Mouse (Mus musculus): ENCODE measurements around the gene Farsa. TPM values are rescaled to one million over a fixed set of nuclear protein-coding genes. Genes with fewer than 3 reads are reported as not detected.
"Not testable (repeated sequence)": the region's sequence is repeated elsewhere in the genome, so short reads cannot be mapped to it uniquely, and the experiment has no call there.

The Farsa gene
- total RNA-seq, 2 experiments from 2014 or later: 23.8 to 24.9 TPM

DNA sequence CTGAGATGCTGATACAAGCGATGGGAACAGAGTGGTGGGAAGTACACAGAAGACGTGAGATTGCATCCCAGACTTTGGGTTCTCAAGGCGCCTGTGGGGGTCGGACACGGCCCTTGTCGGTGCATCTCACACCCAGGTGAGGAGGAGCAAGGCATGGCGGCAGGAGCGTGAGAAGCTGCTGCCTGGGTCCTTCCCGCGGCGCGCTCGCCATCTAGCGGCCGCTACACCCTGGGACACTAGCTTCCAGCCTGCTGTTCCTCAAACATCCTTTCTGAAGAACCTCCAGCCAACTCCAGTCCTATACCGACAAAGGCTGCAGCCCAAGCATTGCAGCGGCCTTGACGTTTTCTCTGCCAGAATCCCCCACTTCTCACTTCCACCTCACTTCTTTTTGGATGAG is 33.1 kb upstream of the Farsa start:
- DNase-seq: peak; percentile 73
- intact Hi-C loops (cut with DNase I): no loop called here
- Histone ChIP-seq H3K27ac (no peak overlapping the region), H3K4me3 (no peak overlapping the region)
- TF ChIP-seq CTCF (IDR thresholded peaks at IDR 0.05): peak; percentile 81

DNA sequence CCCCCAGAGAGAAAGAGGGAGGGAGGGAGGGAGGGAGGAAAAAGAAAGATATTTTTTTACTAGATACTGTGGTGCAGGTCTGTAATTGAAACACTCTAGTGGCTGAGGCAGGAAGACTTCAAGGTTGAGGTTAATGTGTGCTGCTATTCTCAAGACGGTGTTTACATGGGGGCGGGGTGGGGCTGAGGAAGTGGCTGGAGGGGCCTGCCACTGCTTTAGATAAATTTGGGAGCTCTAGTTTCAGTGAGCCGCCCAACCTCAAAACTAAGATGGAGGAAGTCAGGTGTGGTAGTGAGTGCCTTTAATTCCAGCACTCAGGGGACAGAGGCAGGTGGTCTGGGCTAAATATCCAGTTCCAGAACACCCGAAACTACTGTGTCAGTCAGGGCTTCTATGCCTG is 31.2 kb upstream of the Farsa start:
- intact Hi-C loops (cut with DNase I): no loop called here
- Histone ChIP-seq H3K4me3 (no peak overlapping the region), H3K27ac (no peak overlapping the region)
- DNase-seq: no peak
- no peak for TF ChIP-seq CTCF (IDR thresholded peaks at IDR 0.05)

DNA sequence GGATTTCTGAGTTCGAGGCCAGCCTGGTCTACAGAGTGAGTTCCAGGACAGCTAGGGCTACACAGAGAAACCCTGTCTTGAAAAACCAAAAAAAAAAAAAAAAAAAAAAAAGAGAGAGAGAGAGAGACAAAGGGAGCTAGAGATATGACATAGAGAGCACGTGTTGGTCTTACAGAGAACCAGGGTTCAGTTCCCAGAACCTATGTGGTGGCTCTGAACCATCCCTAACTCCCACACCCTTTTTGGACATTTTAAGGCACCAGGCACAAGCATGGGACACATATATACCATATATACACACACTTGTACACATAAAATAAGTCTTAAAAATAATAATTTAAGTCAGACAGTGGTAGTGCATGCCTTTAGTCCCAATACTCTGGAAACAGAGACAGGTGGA is 30.3 kb upstream of the Farsa start:
- H3K27ac ChIP-seq; H3K4me3 ChIP-seq; intact Hi-C loops (cut with DNase I); DNase-seq: not testable (repeated sequence)

DNA sequence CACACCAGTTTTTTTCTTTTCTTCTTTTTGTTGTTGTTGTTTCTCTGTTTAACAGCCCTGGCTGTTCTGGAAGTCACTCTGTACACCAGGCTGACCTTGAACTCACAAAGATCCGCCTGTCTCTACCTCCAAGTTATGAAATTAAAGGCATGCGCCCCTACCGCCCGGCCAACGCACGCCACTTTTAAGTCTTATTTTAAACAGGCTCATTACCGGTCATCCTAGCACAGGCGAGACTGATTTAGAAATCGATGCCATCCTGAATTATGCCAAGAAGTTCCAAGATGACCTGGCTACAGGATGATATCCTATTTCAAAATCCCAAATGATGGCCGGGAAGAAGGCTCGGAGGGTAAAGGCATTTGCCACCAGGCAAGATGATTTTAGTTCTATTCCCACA is 25.3 kb upstream of the Farsa start, which contains the start of gene Gadd45gip1:
Gene Gadd45gip1 (plus strand): TSS at position 33 of the 400 bp plus-strand sequence.
- H3K4me3 ChIP-seq: peak within 1 kb of the TSS; percentile 85
- intact Hi-C loops (cut with DNase I): no loop called here
- peak within 1 kb of the TSS; percentile 94 for H3K27ac ChIP-seq
- peak; percentile 74 for DNase-seq
- peak; percentile 47 for TF ChIP-seq CTCF (IDR thresholded peaks at IDR 0.05)

DNA sequence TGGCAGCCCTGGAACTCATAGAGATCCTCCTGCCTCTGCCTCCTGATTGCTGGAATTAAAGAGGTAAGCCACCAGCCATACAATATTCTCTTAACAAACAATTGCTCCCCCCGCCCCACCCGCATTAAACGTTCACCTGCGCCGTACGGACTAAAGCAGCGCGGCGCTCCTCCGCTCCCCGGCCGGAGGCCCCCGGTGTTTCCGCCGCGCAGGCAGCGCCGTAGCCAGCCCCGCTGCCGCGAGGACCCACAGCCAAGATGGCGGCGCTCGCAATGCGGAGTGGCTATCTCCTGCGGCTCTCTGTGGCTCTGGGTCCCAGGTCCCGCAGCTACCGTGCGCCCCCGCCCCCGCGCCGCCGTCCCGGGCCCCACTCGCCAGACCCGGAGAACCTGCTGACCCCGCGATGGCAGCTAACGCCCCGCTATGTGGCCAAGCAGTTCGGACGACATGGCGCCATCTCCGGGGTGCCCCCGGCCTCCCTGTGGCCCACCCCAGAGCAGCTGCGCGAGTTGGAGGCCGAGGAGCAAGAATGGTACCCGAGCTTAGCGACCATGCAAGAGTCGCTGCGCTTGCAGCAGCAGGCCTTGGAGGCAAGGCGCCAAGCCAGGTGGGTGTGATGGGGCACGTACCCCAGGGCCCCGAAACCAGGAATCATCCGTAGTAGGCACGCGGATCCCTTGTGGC is 24.6 kb upstream of the Farsa start:
- peak; percentile 91 for DNase-seq
- Histone ChIP-seq H3K27ac (peak overlapping the region; percentile 94), H3K4me3 (peak overlapping the region; percentile 85)
- intact Hi-C loops (cut with DNase I): no loop called here
- TF ChIP-seq CTCF (IDR thresholded peaks at IDR 0.05): no peak

DNA sequence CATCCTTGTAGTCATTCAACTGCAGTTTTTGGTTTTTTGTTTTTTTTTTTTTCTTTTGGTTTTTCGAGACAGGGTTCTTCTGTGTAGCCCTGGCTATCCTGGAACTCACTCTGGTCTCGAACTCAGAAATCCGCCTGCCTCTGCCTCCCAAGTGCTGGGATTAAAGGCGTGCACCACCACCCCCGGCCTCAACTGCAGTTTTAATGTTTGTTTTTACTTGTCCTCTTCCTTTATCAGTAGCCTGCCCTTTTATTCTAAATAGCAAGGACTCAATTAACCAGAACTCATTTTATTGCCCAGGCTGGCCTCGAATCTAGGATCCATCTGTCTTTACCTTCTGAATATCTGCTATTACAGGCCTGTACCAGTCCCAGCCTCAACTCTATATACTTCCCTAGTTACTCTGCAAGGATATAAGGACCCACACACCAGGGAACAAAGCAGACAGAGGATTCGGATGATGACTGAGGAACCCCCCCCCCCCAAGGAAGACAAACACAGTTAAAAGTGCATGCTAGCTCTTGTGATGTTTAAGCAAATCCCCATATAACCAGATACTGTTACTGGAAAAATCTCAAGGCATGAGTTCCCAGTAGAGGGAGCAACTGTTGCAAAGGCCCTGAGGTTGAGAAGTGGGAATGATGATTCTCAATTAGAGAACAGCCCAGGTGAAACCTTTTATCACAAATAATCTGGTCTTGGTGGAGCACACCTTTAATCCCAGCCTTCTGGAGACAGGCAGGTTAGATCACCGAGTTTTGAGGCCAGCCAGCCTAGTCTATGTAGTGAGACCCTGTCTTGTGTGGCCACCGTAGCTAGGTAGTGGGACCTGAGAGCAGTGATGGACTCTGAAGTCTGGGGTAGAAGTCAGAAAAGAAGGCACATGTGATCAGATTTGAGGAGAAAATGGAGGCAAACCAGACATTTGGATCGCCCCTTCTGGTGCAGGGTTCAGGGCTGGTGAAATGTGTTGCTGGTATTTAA is 23.7 kb upstream of the Farsa start:
- peak; percentile 16 for TF ChIP-seq CTCF (IDR thresholded peaks at IDR 0.05)
- intact Hi-C loops (cut with DNase I): no loop called here
- H3K4me3 ChIP-seq: peak overlapping the region; percentile 85
- H3K27ac ChIP-seq: peak overlapping the region; percentile 94
- DNase-seq: no peak

DNA sequence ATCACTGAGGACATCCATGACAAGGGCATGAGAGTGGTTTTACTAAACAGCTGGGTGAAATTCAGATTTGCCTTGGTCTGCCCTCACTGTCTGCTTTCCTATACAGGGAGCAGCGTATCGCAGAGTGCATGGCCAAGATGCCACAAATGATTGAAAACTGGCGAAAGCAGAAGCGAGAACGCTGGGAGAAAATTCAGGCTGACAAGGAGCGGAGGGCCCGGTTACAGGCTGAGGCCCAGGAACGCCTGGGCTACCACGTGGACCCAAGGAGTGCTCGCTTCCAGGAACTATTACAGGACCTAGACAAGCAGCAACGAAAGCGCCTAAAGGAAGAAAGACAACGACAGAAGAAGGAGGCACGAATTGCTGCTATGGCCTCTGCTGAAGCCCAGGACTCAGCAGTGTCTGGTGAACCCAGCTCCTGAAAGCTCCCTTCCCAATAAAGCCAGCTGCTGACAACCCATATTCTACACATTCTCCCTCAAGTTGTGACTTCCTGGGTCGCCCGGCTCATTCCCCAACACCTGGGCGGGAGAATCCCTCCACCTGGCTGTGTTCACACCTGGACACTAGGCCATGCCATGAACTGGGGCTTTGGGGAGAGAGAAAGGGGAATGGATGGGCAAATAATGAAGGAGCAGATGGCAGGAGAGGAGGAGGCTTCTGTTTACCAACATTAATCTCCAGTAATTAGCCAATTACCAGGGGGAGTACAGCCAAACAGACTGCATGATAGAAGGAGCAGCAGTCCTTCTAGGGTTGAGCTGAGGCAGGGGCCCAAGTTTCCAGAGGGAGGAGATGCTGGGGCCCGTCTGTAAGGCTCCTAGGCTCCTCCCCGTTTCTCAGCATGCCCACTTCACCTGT is 22.6 kb upstream of the Farsa start:
- intact Hi-C loops (cut with DNase I): no loop called here

DNA sequence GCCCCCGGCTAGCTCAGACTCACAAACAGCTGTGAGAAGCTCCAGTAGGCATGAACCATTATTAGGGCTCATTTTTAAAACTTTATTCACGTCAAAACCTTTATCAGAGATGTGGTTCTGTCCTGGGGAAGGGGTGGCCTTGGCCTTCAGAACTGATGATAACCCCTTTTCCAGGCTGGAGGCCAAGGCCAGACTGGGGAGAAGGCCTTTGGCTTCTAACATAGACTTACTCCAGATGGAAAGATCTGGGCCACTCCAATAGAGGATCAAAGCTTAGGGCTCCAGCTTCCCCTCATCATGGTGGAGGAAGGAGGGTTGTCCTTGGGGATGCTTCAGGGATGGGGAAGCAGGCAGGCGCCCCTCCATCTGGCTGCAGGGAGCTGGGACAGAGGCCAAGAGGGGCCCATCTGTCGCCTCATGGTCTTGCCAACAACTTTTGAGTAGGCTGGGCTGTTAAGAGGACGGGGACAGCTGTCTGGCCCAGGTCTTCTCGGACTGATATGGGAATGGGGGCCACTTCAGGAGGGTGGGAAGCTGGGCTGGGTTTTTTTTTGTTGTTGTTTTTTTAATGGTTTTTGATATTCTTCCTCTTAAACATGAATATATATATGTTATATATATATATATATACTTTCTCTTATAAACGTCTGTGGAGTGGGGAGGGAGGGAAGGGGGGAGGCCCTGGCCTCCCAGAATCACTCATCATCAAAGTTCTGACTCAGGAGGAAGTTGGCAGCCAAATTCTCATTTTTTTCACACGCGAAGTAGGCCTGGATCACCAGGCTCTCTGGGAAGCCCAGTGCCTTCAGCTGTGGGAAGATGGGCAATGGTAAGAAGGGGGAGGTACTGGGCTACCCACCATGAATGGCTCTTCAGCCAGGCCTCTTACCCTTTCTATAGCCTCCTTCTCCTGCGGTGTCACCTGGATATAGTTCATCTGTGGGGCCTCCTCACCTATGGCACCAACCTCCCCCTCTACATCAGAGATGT is 21.6 kb upstream of the Farsa start:
- no peak for TF ChIP-seq CTCF (IDR thresholded peaks at IDR 0.05)
- Histone ChIP-seq H3K27ac (no peak overlapping the region), H3K4me3 (no peak overlapping the region)
- intact Hi-C loops (cut with DNase I): no loop called here
- no peak for DNase-seq

More for the DNA sequence above, 22.6 kb upstream of the Farsa start:
- DNase-seq: no peak
- no peak for TF ChIP-seq CTCF (IDR thresholded peaks at IDR 0.05)
- no peak overlapping the region for H3K4me3 ChIP-seq
- no peak overlapping the region for H3K27ac ChIP-seq

DNA sequence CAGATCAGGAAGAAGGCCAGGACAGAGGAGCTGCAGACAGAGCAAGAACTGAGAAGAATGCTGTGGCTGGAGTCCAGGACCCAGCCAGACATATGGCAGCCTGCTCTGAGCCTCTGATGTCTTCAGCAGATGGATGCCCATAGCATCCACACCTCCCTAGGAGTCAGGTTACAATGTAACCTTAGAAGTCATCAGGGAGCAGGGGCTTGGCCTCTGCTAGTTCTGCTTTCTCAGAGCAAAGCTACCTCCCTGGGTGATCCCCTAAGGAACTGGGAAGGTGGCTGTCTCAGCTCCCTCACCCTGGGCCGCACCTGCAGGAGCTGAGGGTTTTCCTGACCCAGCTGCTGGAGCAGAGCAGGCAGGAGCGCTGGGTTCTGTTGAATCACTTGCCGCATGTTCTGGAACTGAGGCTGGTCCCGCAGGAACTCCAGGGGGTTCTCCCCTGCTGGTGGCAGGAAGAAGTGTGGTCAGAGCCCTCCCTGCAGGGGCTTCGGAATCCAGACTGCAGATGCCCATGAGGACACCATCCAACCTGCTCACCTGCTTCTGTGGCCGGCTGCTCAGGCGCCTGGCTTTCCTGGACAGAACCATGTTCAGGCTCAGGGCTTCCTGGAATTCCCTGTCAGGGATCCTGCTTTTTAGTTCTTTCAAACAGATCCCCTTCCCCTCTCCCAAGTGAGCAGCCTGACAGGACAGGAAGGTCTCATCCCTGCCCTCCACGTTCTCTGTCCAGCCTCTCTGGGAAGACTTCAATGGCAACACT is 19.5 kb upstream of the Farsa start:
- intact Hi-C loops (cut with DNase I): no loop called here
- no peak overlapping the region for H3K4me3 ChIP-seq
- no peak for DNase-seq
- TF ChIP-seq CTCF (IDR thresholded peaks at IDR 0.05): no peak
- H3K27ac ChIP-seq: peak overlapping the region; percentile 13; the same call in 1 of the 2 replicates

DNA sequence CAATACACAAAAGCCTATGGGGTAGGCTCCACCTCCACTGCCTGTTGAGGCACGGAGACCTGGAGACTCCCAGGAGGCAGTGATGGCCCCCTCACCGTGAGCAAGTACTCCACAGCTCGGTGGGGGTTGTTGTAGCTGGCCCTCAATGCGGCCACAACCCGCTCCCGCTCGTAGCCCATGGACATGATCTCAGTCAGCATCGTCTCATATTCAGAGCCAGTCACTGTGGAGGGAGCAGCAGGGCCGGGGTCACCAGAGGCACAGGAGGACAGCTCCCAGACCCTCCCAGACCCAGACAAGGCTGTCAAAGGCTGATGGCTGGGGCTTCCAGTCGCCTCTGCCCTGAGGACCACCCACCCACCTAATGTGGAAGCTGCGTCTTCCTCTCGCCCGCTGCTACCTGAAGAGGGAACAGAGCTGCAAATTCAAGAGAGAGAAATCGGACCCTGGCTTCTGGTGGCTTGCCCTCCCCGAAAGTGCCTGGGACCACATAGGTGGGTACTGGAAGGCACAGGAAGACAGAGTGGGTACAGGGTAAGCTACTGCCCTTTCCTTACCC is 18.8 kb upstream of the Farsa start:
- no peak for DNase-seq
- Histone ChIP-seq H3K27ac (no peak overlapping the region), H3K4me3 (no peak overlapping the region)
- intact Hi-C loops (cut with DNase I): no loop called here
- TF ChIP-seq CTCF (IDR thresholded peaks at IDR 0.05): no peak
